Mouse (Mus musculus) embryonic facial prominence, embryonic 15.5 days (tissue): ENCODE data around the gene Slc38a1. TPM values are rescaled to one million over a fixed set of nuclear protein-coding genes. Genes with fewer than 3 reads are reported as not detected.
"Not testable (repeated sequence)": the region's sequence is repeated elsewhere in the genome, so short reads cannot be mapped to it uniquely, and the experiment has no call there.

Source experiments
- ATAC-seq: fragments of 200-750 bp; cut with Nextera tagmentation; 2 replicates; pipeline ENCODE4 v1.8.0; 2017; ENCODE audit warnings: low read depth, moderate TSS enrichment; ENCODE audit not compliant: insufficient number of reproducible peaks, low FRiP score, low TSS enrichment
- H3K27ac ChIP-seq: fragments of 300-500 bp; sonication (generic); replicated peaks from 2 replicates; pipeline ENCODE4 v1.5.1; 2015; ENCODE audit warnings: mild to moderate bottlenecking, inconsistent platforms
- H3K27me3 ChIP-seq: fragments of 300-500 bp; sonication (generic); 2 replicates; pipeline ENCODE4 v1.6.1; 2015; ENCODE audit warnings: inconsistent platforms
- H3K36me3 ChIP-seq: fragments of 300-500 bp; sonication (generic); 2 replicates; pipeline ENCODE4 v1.6.1; 2015; ENCODE audit warnings: mild to moderate bottlenecking, inconsistent platforms
- H3K4me1 ChIP-seq: fragments of 300-500 bp; sonication (generic); 2 replicates; pipeline ENCODE4 v1.6.1; 2015; ENCODE audit warnings: inconsistent platforms
- H3K4me2 ChIP-seq: fragments of 300-500 bp; sonication (generic); replicated peaks from 2 replicates; pipeline ENCODE4 v1.6.1; 2015; ENCODE audit warnings: mild to moderate bottlenecking, inconsistent platforms
- H3K4me3 ChIP-seq: fragments of 300-500 bp; sonication (generic); replicated peaks from 2 replicates; pipeline ENCODE4 v1.5.1; 2015; ENCODE audit warnings: mild to moderate bottlenecking, inconsistent platforms
- H3K9ac ChIP-seq: fragments of 300-500 bp; sonication (generic); 2 replicates; pipeline ENCODE4 v1.6.1; 2015; ENCODE audit warnings: inconsistent platforms
- H3K9me3 ChIP-seq: fragments of 300-500 bp; sonication (generic); replicated peaks from 2 replicates; pipeline ENCODE4 v1.6.1; 2016; ENCODE audit warnings: inconsistent platforms
- WGBS: fragments of 180-500 bp; shearing (Covaris S2); methylation state at CpG from one replicate; pipeline ENCODE4 v1.1.7; 2015; 5-methylcytosine and 5-hydroxymethylcytosine counted together
- polyA plus RNA-seq: library from polyadenylated mRNA; unstranded; fragments of >200 nt; fragmentation: Nextera tagmentation; extraction: Ambion mirVana; gene quantifications from 2 replicates; pipeline ENCODE4 v1.2.1, GENCODE M21; 2015

The Slc38a1 gene
- polyA plus RNA-seq, 1 experiment from 2014 or later, result 44.6 TPM

- no peaks in the 10 kb centered on the region for H3K27me3 ChIP-seq
- no peaks in the 10 kb centered on the region; the same call in 1 of the 2 replicates for H3K36me3 ChIP-seq
- no peak overlapping the region for H3K9ac ChIP-seq
- peak overlapping the region; percentile 55; the same call in 1 of the 2 replicates for H3K27ac ChIP-seq
- H3K4me2 ChIP-seq, result no peak overlapping the region
- ATAC-seq, result no peak
- no peaks in the 10 kb centered on the region for H3K9me3 ChIP-seq
- no peak overlapping the region for H3K4me3 ChIP-seq
- peaks cover 38% of the 10 kb centered on the region for H3K4me1 ChIP-seq
- 41% methylated on average over 10 of the region's 10 CpGs for WGBS
Observed at GRCm38 (mm10) chr15:96638173-96638572, 4.5 kb downstream of the Slc38a1 start.

GRCm38 (mm10) chr15:96634670-96635405 lies 7.9 kb downstream of the Slc38a1 start:
- no peak; the same call in 1 of the 2 replicates for ATAC-seq
- peak overlapping the region; percentile 26 for H3K4me2 ChIP-seq
- H3K4me3 ChIP-seq, result peak overlapping the region; percentile 12; the same call in 1 of the 2 replicates
- no peaks in the 10 kb centered on the region; the same call in 1 of the 2 replicates for H3K36me3 ChIP-seq
- H3K9me3 ChIP-seq, result no peaks in the 10 kb centered on the region
- 0 out of 2 replicates have a peak overlapping the region, but pooled peaks have one; percentile 39 for H3K27ac ChIP-seq
- no peak overlapping the region for H3K9ac ChIP-seq
- WGBS, result 61% methylated on average over 19 of the region's 19 CpGs
- peaks cover 19% of the 10 kb centered on the region for H3K4me1 ChIP-seq
- no peaks in the 10 kb centered on the region for H3K27me3 ChIP-seq

DNA sequence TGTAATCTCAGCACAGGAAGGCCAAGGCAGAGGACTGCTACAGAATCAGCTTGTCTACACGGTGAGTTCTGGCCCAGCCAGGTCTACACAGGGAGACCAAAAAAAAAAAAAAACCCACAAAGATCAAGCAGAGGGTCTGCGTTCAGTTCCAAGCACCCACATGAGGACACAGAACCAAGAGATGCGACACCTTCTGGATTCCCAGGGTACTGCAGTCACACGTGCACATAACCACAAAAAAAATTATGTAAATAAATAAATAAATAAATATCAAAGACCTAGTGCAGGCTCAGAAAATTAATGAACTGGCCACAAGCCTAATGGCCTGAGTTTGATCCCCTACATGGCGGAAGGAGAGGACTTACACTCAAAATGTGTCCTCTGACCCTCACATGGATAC lies 10.5 kb downstream of the Slc38a1 start:
- Histone ChIP-seq H3K9ac (no peak overlapping the region), H3K9me3 (no peaks in the 10 kb centered on the region), H3K27ac (no peak overlapping the region), H3K27me3 (no peaks in the 10 kb centered on the region), H3K4me2 (no peak overlapping the region), H3K4me1 (peaks cover 7% of the 10 kb centered on the region; the same call in 1 of the 2 replicates), H3K4me3 (no peak overlapping the region), H3K36me3 (no peaks in the 10 kb centered on the region; the same call in 1 of the 2 replicates)
- no peak for ATAC-seq
- 92% methylated on average over 5 of the region's 5 CpGs for WGBS

- WGBS, result 77% methylated on average over 13 of the region's 13 CpGs
- H3K27me3 ChIP-seq, result no peaks in the 10 kb centered on the region
- no peak overlapping the region for H3K27ac ChIP-seq
- H3K4me3 ChIP-seq, result no peak overlapping the region
- ATAC-seq, result no peak
- no peak overlapping the region for H3K4me2 ChIP-seq
- H3K4me1 ChIP-seq, result peaks cover 7% of the 10 kb centered on the region; the same call in 1 of the 2 replicates
- no peaks in the 10 kb centered on the region; the same call in 1 of the 2 replicates for H3K36me3 ChIP-seq
- no peaks in the 10 kb centered on the region for H3K9me3 ChIP-seq
- H3K9ac ChIP-seq, result no peak overlapping the region
Observed at GRCm38 (mm10) chr15:96631107-96631718, 11.5 kb downstream of the Slc38a1 start.

GRCm38 (mm10) chr15:96628256-96628655 lies 14.5 kb downstream of the Slc38a1 start:
- WGBS, result 88% methylated on average over 7 of the region's 7 CpGs

DNA sequence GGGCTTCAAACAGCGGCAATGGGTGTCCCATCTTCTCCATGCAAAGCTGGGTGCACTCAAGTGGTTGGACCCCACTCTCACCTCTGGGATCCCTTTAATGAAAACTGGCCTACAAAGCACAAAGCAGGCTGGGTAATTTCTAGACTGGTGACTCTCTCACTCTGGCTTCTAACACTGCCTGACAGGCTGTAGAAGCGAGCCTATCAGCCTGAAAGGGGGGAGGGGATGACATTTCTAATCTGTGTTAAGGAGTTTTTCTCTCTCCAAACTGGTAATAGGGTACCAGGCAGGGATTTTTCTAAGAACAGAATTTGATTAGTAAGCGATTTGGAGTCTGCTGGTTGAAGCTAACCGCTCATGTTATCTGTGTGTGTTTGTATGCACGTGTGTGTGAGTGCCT lies 15.8 kb downstream of the Slc38a1 start:
- ATAC-seq, result no peak
- H3K4me1 ChIP-seq, result no peaks in the 10 kb centered on the region
- no peak overlapping the region for H3K4me3 ChIP-seq
- H3K27me3 ChIP-seq, result no peaks in the 10 kb centered on the region
- no peaks in the 10 kb centered on the region for H3K9me3 ChIP-seq
- WGBS, result 76% methylated on average over 5 of the region's 5 CpGs
- H3K27ac ChIP-seq, result no peak overlapping the region
- H3K4me2 ChIP-seq, result no peak overlapping the region
- peaks cover 29% of the 10 kb centered on the region for H3K36me3 ChIP-seq
- H3K9ac ChIP-seq, result no peak overlapping the region

More at GRCm38 (mm10) chr15:96628256-96628655, 14.5 kb downstream of the Slc38a1 start:
- H3K27me3 ChIP-seq, result no peaks in the 10 kb centered on the region
- H3K4me1 ChIP-seq, result no peaks in the 10 kb centered on the region
- no peak overlapping the region for H3K9ac ChIP-seq
- H3K27ac ChIP-seq, result no peak overlapping the region
- no peak overlapping the region for H3K4me2 ChIP-seq
- peaks cover 16% of the 10 kb centered on the region for H3K36me3 ChIP-seq
- ATAC-seq, result no peak
- no peaks in the 10 kb centered on the region for H3K9me3 ChIP-seq
- no peak overlapping the region for H3K4me3 ChIP-seq

GRCm38 (mm10) chr15:96625012-96625411 lies 17.7 kb downstream of the Slc38a1 start:
- ATAC-seq, H3K4me3 ChIP-seq, H3K9me3 ChIP-seq, H3K27ac ChIP-seq, H3K4me1 ChIP-seq, H3K4me2 ChIP-seq, H3K9ac ChIP-seq, H3K27me3 ChIP-seq: not testable (repeated sequence)
- H3K36me3 ChIP-seq, result peaks cover 29% of the 10 kb centered on the region
- 88% methylated on average over 9 of the region's 9 CpGs for WGBS

DNA sequence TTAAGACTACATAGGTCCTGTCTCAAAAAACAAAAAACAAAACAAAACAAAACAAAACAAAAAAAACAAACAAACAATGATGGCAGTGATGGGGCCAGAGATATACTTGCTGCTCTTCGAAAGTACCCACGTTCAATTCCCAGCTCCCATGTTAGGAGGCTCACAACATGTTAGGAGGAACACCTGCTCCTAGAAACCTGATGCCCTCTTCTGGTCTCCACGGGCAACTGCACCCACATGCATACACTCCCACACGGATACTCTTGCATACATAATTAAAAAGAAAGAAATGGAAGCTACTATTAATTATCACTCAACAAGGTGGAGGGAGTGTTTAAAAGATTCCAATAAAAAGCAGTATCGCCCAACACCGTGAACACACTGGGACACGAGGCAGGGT lies 20.3 kb downstream of the Slc38a1 start:
- H3K4me1 ChIP-seq, result no peaks in the 10 kb centered on the region
- no peak for ATAC-seq
- no peaks in the 10 kb centered on the region for H3K27me3 ChIP-seq
- 92% methylated on average over 7 of the region's 7 CpGs for WGBS
- no peaks in the 10 kb centered on the region for H3K9me3 ChIP-seq
- no peak overlapping the region for H3K9ac ChIP-seq
- no peak overlapping the region for H3K4me3 ChIP-seq
- no peak overlapping the region for H3K27ac ChIP-seq
- H3K36me3 ChIP-seq, result peaks cover 35% of the 10 kb centered on the region
- no peak overlapping the region for H3K4me2 ChIP-seq

DNA sequence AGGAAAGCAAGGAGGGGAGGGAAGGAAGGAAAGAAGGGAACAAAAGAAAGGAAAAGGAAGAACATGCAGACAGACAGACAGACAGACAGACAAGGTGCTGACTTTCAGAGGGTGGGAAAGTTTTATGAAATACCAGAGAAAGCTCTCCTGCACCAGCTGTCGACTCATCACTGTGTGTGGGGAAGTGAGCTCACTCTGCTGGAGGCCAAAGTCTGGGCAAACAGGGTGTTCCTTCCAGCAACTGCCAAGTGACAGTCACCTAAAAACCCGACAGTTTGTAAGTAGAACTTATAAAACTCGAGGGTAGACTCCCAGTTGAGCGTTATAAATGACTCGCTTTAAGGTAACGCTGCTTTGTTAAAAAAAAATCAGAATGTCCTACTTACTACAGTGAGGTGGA lies 21.0 kb downstream of the Slc38a1 start:
- Histone ChIP-seq H3K4me3 (no peak overlapping the region), H3K4me2 (no peak overlapping the region), H3K9me3 (no peaks in the 10 kb centered on the region), H3K4me1 (no peaks in the 10 kb centered on the region), H3K27ac (no peak overlapping the region), H3K9ac (no peak overlapping the region), H3K36me3 (peaks cover 37% of the 10 kb centered on the region), H3K27me3 (no peaks in the 10 kb centered on the region)
- ATAC-seq, result no peak
- WGBS, result 72% methylated on average over 6 of the region's 6 CpGs

DNA sequence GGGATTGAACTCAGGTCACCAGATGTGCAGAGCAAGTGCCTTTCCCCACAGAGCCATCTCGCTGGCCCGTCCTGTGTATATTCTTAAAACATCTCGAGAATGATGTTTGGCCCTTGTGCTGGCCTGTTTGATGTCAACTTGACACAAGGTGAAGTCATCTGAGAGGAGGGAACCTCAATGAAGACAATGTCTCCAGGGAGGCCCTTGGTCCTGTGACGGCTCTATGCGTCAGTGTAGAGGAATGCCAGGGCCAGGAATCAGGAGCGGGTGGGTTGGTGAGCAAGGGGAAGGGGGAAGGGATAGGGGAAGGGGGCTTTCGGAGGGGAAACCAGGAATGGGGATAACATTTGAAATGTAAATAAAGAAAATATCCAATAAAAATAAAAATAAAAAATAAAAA lies 25.2 kb downstream of the Slc38a1 start:
- H3K27me3 ChIP-seq, result no peaks in the 10 kb centered on the region
- no peak overlapping the region for H3K4me2 ChIP-seq
- H3K4me1 ChIP-seq, result no peaks in the 10 kb centered on the region
- no peak overlapping the region for H3K9ac ChIP-seq
- H3K36me3 ChIP-seq, result peaks cover 53% of the 10 kb centered on the region
- WGBS, result 76% methylated on average over 7 of the region's 7 CpGs
- no peak overlapping the region for H3K27ac ChIP-seq
- no peak overlapping the region for H3K4me3 ChIP-seq
- peaks cover 12% of the 10 kb centered on the region; the same call in 1 of the 2 replicates for H3K9me3 ChIP-seq
- no peak for ATAC-seq

DNA sequence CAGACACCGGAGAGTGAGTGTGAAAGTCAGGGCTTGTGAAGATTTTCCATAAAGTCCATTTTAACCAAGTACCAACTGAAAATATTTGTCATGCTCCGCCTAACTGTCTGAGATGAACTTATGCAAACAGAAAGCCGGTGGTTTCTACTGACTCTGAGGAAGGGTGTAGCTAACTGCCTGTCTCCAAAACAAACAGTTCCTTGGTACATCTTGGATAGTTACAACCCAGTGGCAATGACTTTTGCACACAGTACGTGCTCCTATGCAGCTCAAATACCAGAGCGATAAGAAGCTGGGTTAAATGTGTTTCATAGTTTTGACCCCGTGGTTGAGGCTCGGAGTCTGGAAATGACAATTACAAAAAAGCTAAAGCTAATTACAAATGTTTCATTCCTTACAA lies 34.0 kb downstream of the Slc38a1 start:
- Histone ChIP-seq H3K4me2 (no peak overlapping the region), H3K27me3 (no peaks in the 10 kb centered on the region), H3K4me3 (no peak overlapping the region), H3K9ac (no peak overlapping the region), H3K36me3 (peaks cover 34% of the 10 kb centered on the region; the same call in 1 of the 2 replicates), H3K27ac (no peak overlapping the region), H3K9me3 (no peaks in the 10 kb centered on the region), H3K4me1 (peaks cover 11% of the 10 kb centered on the region)
- no peak for ATAC-seq
- WGBS, result 72% methylated on average over 7 of the region's 7 CpGs
